In genomic region chr15:84612961-84613360, GRCm38 (mm10) we compare ENCODE assay signal across 17 mouse cellular contexts. TPM values are rescaled to one million over a fixed set of nuclear protein-coding genes. Genes with fewer than 3 reads are reported as not detected.
DNase-seq lines count a peak whose midpoint lies in the region; ATAC-seq lines count a peak whose summit lies in the region.
"Had no signal": no experiment of that assay in that cellular context is flagged by ENCODE, and none has a peak within 500 bp of the region (broad histone marks: within the 10 kb centered on the region; RNA-seq: fewer than 3 reads in every experiment).

No protein-coding gene starts in this region.

- no peak overlapping the region for H3K4me3 ChIP-seq in midbrain, embryonic 10.5 days
- no peak overlapping the region for H3K4me3 ChIP-seq in midbrain, embryonic 15.5 days
- no peak overlapping the region for H3K4me3 ChIP-seq in hindbrain, embryonic 11.5 days (ENCODE audit: low read depth, low read length)
- H3K4me3 ChIP-seq in midbrain, embryonic 13.5 days (replicated peaks): no peak overlapping the region
- H3K4me3 ChIP-seq: gastrocnemius, adult 2 months; heart, embryonic 12.5 days; limb, embryonic 10.5 days had no signal

- H3K4me1 ChIP-seq in midbrain, embryonic 10.5 days: peaks cover 49% of the 10 kb centered on the region
- H3K4me1 ChIP-seq in midbrain, embryonic 15.5 days: peaks cover 34% of the 10 kb centered on the region
- H3K4me1 ChIP-seq in hindbrain, embryonic 11.5 days (replicated peaks; ENCODE audit: control insufficient read depth, insufficient read depth, low read length): peaks cover 3% of the 10 kb centered on the region; the same call in 1 of the 2 replicates
- H3K4me1 ChIP-seq in midbrain, embryonic 13.5 days (replicated peaks): peaks cover 45% of the 10 kb centered on the region

- 0 out of 2 replicates have a peak overlapping the region, but pooled peaks have one; percentile 35 for H3K27ac ChIP-seq in midbrain, embryonic 10.5 days (replicated peaks)
- H3K27ac ChIP-seq in midbrain, embryonic 15.5 days: no peak overlapping the region
- no peak overlapping the region for H3K27ac ChIP-seq in hindbrain, embryonic 11.5 days (ENCODE audit: low read depth, low read length)
- 0 out of 2 replicates have a peak overlapping the region, but pooled peaks have one; percentile 19 for H3K27ac ChIP-seq in midbrain, embryonic 13.5 days
- H3K27ac ChIP-seq: gastrocnemius, adult 2 months; limb, embryonic 10.5 days had no signal

- H3K36me3 ChIP-seq in midbrain, embryonic 10.5 days: no peaks in the 10 kb centered on the region
- no peaks in the 10 kb centered on the region for H3K36me3 ChIP-seq in midbrain, embryonic 15.5 days (replicated peaks)
- no peaks in the 10 kb centered on the region for H3K36me3 ChIP-seq in hindbrain, embryonic 11.5 days (ENCODE audit: control insufficient read depth, insufficient read depth, low read length)
- H3K36me3 ChIP-seq in midbrain, embryonic 13.5 days: no peaks in the 10 kb centered on the region
- H3K36me3 ChIP-seq: heart, embryonic 12.5 days; limb, embryonic 10.5 days had no signal

- H3K9ac ChIP-seq in midbrain, embryonic 15.5 days: no peak overlapping the region
- no peak overlapping the region for H3K9ac ChIP-seq in hindbrain, embryonic 11.5 days (ENCODE audit: low read depth, low read length)
- no peak overlapping the region for H3K9ac ChIP-seq in midbrain, embryonic 13.5 days (replicated peaks)
- H3K9ac ChIP-seq: heart, embryonic 12.5 days; liver, postnatal 0 days had no signal

- peaks cover 49% of the 10 kb centered on the region for H3K27me3 ChIP-seq in midbrain, embryonic 10.5 days (ENCODE audit: low read depth, poor library complexity, severe bottlenecking)
- H3K27me3 ChIP-seq in midbrain, embryonic 15.5 days (replicated peaks): no peaks in the 10 kb centered on the region; the same call in 1 of the 2 replicates
- H3K27me3 ChIP-seq in hindbrain, embryonic 11.5 days (ENCODE audit: control insufficient read depth, insufficient read depth, low read length): peaks cover 3% of the 10 kb centered on the region; the same call in 1 of the 2 replicates
- H3K27me3 ChIP-seq in midbrain, embryonic 13.5 days: peaks cover 32% of the 10 kb centered on the region

- no peak for DNase-seq in midbrain, embryonic 10.5 days (ENCODE audit: low spot score)
- DNase-seq in hindbrain, embryonic 11.5 days (ENCODE audit: low spot score): no peak
- DNase-seq in gastrocnemius, postnatal 25 days: no peak
- no peak for DNase-seq in ovary, adult 18-20 months (ENCODE audit: low spot score)
- DNase-seq in adrenal gland, adult 2 months: no peak
- DNase-seq: B cell, adult 2 months; cerebellum, adult 11-12 months; heart, adult 11 months; layer of hippocampus, adult 9-11 months; liver, postnatal 0 days; lung, postnatal 10 days had no signal

- 10% methylated on average over 2 of the region's 2 CpGs for WGBS in midbrain, embryonic 10.5 days
- whole genome bisulfite sequencing in midbrain, embryonic 15.5 days: 25% methylated on average over 2 of the region's 2 CpGs
- 23% methylated on average over 2 of the region's 2 CpGs for WGBS in hindbrain, embryonic 11.5 days
- WGBS in midbrain, embryonic 13.5 days: 16% methylated on average over 2 of the region's 2 CpGs

- ATAC-seq in midbrain, embryonic 15.5 days (replicated peaks): no peak
- ATAC-seq in hindbrain, embryonic 11.5 days (ENCODE audit: low FRiP score): peak; percentile 58
- ATAC-seq in midbrain, embryonic 13.5 days: peak; percentile 53; the same call in 1 of the 2 replicates
- ATAC-seq: inflammation-experienced regulatory T-cells, adult 6 months; liver, postnatal 0 days had no signal

- H3K4me2 ChIP-seq in midbrain, embryonic 15.5 days: no peak overlapping the region
- no peak overlapping the region for H3K4me2 ChIP-seq in hindbrain, embryonic 11.5 days (replicated peaks; ENCODE audit: low read depth, low read length)
- H3K4me2 ChIP-seq in midbrain, embryonic 13.5 days (replicated peaks): no peak overlapping the region
- H3K4me2 ChIP-seq: heart, embryonic 12.5 days had no signal

- no peaks in the 10 kb centered on the region; the same call in 1 of the 2 replicates for H3K9me3 ChIP-seq in midbrain, embryonic 10.5 days (replicated peaks)
- no peaks in the 10 kb centered on the region for H3K9me3 ChIP-seq in midbrain, embryonic 15.5 days
- H3K9me3 ChIP-seq in hindbrain, embryonic 11.5 days (ENCODE audit: control insufficient read depth, low read length): no peaks in the 10 kb centered on the region
- no peaks in the 10 kb centered on the region for H3K9me3 ChIP-seq in midbrain, embryonic 13.5 days
- H3K9me3 ChIP-seq: heart, embryonic 12.5 days; limb, embryonic 10.5 days had no signal

RNA-seq across cellular contexts. Expression of gene Rtl6, which starts 55.3 kb away (rescaled TPM):
- polyA plus RNA-seq in midbrain, embryonic 10.5 days (2016; fragmentation: Nextera tagmentation; extraction: Ambion mirVana): 27.4 and 37.4 TPM in 2 replicates
- 77.6 and 78.9 TPM in 2 replicates for polyA plus RNA-seq in midbrain, embryonic 15.5 days (2015; fragmentation: Nextera tagmentation; extraction: Ambion mirVana)
- 13.0 and 18.5 TPM in 2 replicates for polyA plus RNA-seq in hindbrain, embryonic 11.5 days (2014; fragmentation: Nextera tagmentation; extraction: Ambion mirVana)
- polyA plus RNA-seq in midbrain, embryonic 13.5 days (2015; fragmentation: Nextera tagmentation; extraction: Ambion mirVana): 57.8 and 62.2 TPM in 2 replicates
- total RNA-seq in gastrocnemius, postnatal 25 days (2021): 1 to 10 TPM; 3.1 to 3.2 TPM
- total RNA-seq in adrenal gland, adult 2 months (2021): 1 to 10 TPM; 3.9 to 8.9 TPM
- 9.1 and 10.1 TPM in 2 replicates for polyA plus RNA-seq in adrenal gland, adult 2 months (2012; rRNA removed)

RNA-seq across cellular contexts. Expression of gene Prr5, which starts 56.5 kb away (rescaled TPM):
- 14.7 and 17.1 TPM in 2 replicates for polyA plus RNA-seq in midbrain, embryonic 10.5 days (2016; fragmentation: Nextera tagmentation; extraction: Ambion mirVana)
- 27.5 and 27.7 TPM in 2 replicates for polyA plus RNA-seq in midbrain, embryonic 15.5 days (2015; fragmentation: Nextera tagmentation; extraction: Ambion mirVana)
- 12.1 and 13.9 TPM in 2 replicates for polyA plus RNA-seq in hindbrain, embryonic 11.5 days (2014; fragmentation: Nextera tagmentation; extraction: Ambion mirVana)
- polyA plus RNA-seq in midbrain, embryonic 13.5 days (2015; fragmentation: Nextera tagmentation; extraction: Ambion mirVana): 12.2 and 13.8 TPM in 2 replicates
- 1 to 10 TPM; 3.9 to 4.1 TPM for total RNA-seq in gastrocnemius, postnatal 25 days (2021)
- 1 to 10 TPM; 7.0 to 9.4 TPM for total RNA-seq in adrenal gland, adult 2 months (2021)
- 15.7 and 26.7 TPM in 2 replicates for polyA plus RNA-seq in adrenal gland, adult 2 months (2012; rRNA removed)

Comparison
In these comparisons a context has a peak if more than half of its experiments do, and no peak if none do; other contexts are left out.
1. H3K27ac ChIP-seq: peak in midbrain, embryonic 10.5 days (single experiment) and midbrain, embryonic 13.5 days (single experiment); none in midbrain, embryonic 15.5 days (single experiment) and hindbrain, embryonic 11.5 days (single experiment).